Mouse (Mus musculus) C2C12 (cell line): ENCODE data around the gene Adm2.

Source experiments
- CEBPB ChIP-seq: IDR thresholded peaks from one replicate; pipeline ENCODE4 v1.6.1; 2011; ENCODE audit warnings: low read depth, mild to moderate bottlenecking, control low read depth, moderate library complexity
- CTCF ChIP-seq: IDR thresholded peaks from one replicate; pipeline ENCODE4 v1.5.1; 2011; ENCODE audit not compliant: control insufficient read depth, insufficient read depth, insufficient read length

DNA sequence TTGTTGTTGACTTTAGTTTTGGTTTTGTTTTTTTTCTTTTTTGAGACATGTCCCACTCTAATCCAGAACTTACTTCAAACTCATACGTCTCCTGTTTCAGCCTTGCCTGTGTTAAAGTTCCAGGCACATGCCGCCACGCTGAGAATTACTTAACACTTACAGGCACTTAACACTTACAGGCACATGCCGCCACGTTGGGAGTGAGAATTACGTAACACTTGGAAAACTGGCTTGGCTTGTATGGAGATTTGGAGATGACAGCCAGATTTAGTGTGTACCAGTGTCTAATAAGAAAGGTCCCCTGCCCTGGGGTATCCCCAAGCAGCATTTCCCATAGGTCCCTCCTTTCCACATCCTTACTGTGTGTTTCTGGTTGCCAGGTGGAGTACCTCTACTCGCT lies 40.5 kb downstream of the Adm2 start:
- TF ChIP-seq CTCF (no peak), CEBPB (no peak)
